Mouse (Mus musculus): Measurements from ENCODE around the gene E2f1. TPM values are rescaled to one million over a fixed set of nuclear protein-coding genes. Genes with fewer than 3 reads are reported as not detected.

E2f1 gene
- 10.9 and 11.7 TPM in 2 replicates for polyA plus RNA-seq (2012; rRNA removed)

DNA sequence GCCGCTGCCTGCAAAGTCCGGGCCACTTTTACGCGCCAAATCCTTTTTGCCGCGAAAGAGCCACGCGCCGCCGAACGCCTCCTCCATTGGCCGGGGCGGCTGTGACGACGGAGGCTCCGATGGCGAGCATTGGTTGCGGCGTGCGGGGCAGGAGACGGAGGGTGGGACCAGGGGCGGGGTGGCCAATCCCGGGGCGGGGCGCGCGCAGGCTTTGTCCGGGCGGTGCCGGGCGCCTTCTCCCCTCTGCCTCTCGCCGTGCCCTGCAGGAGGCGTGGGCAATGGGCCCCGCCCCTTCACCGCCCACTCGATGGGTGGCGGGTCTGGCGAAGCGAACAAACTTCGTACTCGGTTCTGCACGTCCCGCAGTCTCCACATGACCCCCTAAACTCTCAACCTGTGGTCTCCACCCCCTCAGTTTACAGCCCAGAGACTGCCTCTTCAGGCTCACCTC lies at the start of gene E2f1:
TSS of gene E2f1 (minus strand) at position 57 of the 451 bp plus-strand sequence.
- DNase-seq (ENCODE audit: extremely low spot score in 1 of 2, low spot score in 1 of 2): peak; percentile 87 to 92

DNA sequence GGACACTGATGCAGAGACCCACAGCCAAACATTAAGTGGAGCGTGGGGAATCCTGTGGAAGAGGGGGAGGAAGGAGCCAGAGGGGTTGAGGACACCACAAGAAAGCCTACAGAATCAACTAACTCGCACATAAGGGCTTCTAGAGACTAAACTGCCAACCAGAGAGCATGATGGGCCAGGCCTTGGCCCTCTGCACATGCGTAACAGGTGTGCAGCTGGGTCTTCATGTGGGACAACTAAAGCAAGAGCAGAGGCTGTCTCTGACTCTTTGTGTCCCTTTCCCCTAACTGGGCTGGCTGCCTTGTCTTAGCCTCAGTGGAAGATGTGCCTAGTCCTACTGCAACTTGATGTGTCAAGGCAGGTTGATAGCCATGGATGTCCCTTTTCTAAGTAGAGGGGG lies 47.4 kb upstream of the E2f1 start:
- DNase-seq (ENCODE audit: extremely low spot score in 1 of 2, low spot score in 1 of 2): no peak

DNA sequence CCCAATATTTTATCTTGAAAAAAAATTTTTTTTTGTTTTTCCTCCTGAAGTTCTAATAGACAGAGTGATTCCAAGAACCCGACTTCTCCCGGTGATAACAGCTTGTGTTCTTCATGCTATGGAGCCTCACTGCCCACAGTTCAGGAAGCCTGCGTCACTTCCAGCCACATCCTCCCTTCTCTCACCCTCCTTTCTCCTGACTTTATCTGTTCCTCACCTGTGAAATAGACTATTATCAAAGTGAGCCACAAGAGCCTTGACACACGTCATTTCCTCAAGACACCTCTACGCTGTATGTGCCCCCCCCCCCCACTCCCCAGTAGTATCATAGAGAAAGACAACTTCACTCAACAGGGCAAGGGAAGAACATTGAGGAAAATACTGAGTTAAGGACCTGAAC lies 46.0 kb upstream of the E2f1 start:
- DNase-seq (ENCODE audit: extremely low spot score in 1 of 2, low spot score in 1 of 2): no peak

DNA sequence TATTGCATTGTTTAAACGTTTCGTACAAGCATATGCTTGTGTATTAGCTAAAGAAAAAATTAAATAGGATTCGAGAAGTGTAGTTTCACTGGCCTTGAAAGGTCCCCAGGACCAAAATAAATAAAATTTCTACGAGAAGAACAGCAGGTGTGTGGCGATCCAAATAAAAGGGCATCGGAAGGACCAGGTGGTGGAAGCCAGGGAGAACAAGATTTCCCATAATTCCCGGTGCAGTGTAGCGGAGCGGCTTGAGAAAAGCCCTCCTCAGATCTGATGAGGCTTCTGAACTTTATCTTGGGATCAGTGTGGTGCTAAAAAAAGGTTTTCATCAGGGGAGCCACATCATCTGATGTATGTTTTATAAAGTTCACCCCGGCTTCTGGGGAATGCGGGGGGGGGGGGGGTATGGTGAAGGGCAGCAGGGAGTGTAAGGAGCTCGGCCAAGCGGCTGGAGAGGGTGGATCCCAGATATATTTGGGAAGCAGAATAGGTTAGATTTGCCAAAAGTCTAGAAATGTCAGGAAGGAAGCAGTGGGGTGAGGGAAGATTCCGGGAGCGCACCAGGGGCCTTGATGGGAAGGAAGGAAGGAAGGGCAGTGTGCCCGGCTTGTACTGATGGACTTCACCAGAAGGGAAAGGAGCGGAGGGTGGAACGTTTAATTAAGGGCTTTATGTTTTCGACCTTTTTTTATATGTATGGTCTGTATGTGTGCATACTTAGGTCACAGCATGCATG lies 45.3 kb upstream of the E2f1 start:
- DNase-seq (ENCODE audit: extremely low spot score in 1 of 2, low spot score in 1 of 2): no peak

DNA sequence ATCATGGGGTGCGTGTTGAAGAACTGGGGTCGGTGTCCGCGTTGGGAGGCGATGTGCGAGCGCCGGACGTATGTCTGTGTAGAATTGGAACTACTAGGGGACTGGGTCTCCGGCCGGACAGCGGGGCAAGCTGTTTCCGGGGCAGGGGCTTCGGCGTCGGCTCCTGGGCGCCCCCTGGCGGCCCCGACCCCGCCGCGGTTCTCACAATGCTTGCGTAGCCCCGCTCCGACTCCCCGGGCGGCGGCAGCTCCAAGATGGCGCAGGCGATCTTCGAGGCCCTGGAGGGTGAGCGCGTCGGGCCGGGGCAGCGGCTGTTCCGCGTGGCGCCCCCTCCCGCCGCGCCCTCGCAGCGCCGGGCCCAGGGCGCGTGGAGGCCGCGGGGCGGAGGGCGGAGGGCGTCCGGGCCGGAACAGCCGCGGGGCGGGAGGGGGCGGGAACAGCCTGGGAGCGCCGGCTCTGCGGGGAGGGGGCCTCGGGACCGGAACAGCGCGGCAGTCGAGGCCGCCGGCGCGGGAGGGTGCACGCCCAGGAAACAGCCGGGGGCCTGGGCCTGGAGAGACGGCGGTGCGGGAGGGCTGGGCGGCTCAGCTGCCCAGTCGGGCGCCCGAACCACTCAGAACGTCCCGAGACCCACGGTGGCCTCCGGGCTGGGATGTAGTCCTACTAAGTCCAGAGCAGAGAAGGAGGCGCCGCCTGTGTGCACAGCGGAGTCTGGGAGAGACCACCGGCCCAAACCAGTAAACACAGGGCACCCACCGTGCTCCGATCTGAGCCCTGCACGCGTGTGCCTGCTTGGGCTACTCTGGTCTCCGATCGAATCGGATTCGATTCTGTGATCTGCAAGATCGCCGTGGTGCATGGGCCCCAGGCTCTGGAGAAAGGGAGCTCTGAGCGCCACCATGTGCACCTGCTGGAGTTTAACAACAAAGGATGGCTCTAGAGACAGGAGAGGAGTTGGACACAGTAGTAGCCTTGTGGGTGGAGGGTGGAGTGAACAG lies 43.7 kb upstream of the E2f1 start, which contains the start of the genes Zfp341 and 4930519P11Rik:
TSS of gene Zfp341 (plus strand) at position 180 of the 998 bp plus-strand sequence.
TSS of gene 4930519P11Rik (minus strand) at position 320 of the 998 bp plus-strand sequence.
- DNase-seq (ENCODE audit: extremely low spot score in 1 of 2, low spot score in 1 of 2): peak; percentile 76 to 89

DNA sequence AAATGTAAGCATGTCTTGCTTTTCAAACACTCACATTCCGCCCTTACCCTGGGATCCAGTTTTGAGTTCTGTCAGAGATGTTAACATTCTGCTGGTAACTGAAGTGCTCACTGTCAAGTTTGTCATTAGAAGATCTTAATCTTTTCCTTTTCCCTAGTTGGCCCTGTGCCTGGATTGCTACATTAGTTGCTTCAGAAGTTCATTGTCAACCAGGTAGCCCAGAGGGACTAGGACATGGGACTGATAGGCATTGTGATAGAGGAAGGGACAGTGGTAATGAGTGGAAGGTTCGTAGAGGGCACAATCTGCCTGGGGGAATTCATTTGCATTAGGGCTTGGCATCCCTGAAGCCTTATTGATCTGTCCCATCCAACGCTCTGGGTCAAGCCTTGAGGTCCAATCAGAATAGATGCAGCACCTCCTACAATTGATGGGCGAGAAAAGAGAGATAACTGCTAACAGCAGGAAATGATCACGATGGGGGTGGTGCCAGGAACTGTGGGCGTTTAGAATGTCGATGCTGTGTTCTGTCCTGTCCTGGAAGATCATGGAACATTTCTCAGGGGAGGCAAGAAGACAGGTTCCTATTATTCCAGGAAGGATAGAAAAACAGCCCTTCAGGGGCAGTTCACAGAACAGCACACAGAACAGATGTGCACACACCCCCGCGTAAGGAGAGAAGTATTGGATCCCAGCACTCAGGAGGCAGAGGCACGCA lies 39.5 kb upstream of the E2f1 start:
- DNase-seq (ENCODE audit: extremely low spot score in 1 of 2, low spot score in 1 of 2): no peak

DNA sequence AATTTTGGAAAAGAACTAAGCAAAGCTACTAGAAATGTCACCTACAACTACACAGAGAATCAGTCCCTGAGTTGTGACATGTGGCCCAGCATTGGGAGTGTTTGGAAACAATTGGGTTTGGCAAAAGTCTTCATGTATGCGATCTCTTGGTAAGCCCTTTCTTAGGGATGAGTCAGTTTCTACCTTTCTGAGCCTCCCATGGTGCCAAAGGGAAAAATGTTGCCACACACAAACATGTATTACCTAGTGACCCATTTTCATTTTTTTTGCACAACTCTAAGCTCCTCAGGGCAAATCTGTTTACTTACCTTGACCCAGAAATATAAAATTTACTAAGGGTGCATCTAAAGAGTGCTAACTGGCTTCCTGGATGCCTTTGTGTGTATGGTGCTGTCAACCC lies 37.3 kb upstream of the E2f1 start:
- DNase-seq (ENCODE audit: extremely low spot score in 1 of 2, low spot score in 1 of 2): no peak

DNA sequence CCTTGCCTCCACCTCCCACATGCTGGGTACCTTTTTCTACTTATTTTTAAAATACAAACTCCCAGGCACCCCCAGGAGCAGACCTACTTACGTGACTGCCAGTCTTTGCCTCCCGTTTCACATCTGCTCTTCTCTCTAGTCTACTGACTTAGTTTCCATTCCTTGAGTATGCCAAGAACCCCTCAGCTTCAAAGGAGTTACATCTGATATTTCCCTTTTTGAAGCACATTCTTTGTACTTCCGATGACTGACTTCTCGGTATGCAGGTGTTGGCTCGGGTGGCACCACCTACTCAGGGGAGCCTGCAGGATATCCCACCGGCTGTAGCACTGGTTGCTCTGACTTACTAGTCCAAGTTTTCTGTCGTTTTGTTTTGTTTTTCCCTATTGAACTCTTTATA lies 34.5 kb upstream of the E2f1 start:
- DNase-seq (ENCODE audit: extremely low spot score in 1 of 2, low spot score in 1 of 2): no peak

DNA sequence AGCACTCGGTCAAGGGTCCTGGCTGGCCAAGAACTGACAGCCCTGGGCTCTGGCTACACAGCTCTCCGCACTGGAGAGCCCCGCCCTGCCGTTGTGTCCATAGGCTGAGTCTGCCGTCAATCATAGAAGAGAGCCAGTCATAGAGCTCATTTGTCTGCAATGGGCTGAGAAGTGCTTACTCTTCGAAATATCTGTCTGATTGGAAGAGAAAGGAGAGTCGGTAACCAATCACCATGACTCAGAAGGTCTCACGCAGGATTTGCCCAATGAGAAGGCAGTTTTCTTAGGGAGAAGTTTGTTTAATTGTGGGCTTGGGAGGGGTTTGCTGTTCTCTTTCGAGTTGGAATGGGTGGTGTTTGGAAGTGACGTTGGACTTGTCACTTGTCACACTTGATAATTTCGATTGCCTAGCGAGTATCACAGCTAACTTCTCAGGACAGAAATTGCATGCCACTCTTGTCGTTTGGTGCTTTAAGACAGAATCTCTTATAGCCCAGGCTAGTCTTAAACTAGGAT lies 34.0 kb upstream of the E2f1 start, which contains the start of gene Pxmp4:
TSS of gene Pxmp4 (minus strand) at position 71 of the 516 bp plus-strand sequence.
- DNase-seq (ENCODE audit: extremely low spot score in 1 of 2, low spot score in 1 of 2): peak; percentile 99 to 100

DNA sequence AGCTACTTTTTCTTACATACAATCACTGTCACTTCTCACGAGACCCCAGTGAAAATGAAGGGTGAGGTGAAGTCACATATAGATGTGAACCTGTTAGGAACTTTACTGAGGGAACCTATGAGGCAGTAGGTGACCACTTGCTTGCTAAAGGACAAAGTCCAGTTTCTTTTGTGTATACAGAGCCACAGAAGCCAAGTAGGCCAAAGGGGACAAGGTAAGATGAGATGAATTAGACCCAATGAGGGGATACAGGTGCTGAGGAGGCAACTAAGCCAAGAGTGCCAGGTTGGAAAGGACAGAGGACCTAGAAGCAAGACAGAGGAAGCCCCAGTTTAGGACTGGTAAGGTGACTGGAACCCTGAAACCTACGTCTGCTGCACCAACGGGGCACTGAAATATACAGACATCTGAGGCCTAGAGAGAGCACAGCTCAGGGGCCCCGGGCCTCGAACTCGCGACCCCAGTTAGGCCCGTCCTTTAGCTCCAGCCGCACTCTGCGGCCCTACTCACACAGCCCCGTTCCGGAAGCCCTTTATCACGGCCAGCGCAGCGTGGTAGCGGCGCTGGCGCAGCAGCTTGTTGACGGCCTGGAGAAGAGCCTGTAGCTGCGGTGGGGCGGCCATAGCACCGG lies 33.4 kb upstream of the E2f1 start:
- no peak for DNase-seq (ENCODE audit: extremely low spot score in 1 of 2, low spot score in 1 of 2)

DNA sequence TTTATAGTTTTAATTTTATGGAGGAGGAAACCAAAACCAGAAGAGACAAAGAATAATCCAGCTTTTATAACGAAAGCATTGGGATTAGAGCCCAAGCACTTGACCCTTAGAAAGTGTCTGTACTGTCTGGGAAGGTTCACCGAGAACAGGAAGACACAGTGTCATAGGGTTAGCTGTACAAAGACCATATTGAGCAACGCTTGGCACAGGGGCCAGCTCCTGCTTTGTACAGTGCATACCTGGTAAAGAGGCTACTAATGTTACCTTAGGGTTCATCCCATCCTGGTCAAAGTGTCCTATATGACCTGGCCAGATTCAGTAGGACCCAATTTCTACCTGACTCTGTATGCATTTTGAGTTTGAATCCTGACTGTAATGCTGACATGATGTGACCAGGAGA lies 31.6 kb upstream of the E2f1 start:
- DNase-seq (ENCODE audit: extremely low spot score in 1 of 2, low spot score in 1 of 2): no peak

DNA sequence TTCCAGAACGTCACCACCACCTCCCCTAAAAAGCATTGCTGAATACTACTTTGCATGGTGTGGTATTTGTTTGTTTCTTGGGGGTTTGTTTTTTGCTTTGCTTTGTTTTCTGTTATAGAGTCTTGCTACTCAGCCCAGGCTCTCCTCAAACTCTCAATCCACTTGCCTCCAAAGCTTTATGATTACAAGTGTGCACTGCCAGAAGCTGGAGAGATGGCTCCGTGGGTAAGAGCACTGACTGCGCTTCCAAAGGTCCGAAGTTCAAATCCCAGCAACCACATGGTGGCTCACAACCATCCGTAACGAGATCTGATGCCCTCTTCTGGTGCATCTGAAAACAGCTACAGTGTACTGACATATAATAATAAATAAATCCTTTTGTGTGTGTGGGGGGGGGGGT lies 30.9 kb upstream of the E2f1 start:
- no peak for DNase-seq (ENCODE audit: extremely low spot score in 1 of 2, low spot score in 1 of 2)

DNA sequence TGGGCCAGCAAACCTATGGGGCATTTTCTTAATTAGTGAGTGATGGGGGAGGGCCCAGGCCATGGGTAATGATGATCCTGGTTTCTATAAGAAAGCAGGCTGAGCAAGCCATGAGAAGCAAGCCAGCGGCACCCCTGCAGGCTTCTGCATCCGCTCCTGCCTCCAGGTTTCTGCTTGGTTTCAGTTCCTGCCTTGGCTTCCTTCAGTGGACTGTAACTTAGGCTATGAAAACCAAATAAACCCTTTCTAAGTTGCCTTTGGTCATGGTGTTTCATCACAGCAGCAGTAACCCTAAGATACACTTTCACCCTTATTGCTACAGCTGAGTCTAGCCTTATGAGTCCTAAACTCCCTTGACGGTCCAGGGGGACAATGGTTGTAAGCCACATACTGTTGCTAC lies 27.7 kb upstream of the E2f1 start:
- no peak for DNase-seq (ENCODE audit: extremely low spot score in 1 of 2, low spot score in 1 of 2)

DNA sequence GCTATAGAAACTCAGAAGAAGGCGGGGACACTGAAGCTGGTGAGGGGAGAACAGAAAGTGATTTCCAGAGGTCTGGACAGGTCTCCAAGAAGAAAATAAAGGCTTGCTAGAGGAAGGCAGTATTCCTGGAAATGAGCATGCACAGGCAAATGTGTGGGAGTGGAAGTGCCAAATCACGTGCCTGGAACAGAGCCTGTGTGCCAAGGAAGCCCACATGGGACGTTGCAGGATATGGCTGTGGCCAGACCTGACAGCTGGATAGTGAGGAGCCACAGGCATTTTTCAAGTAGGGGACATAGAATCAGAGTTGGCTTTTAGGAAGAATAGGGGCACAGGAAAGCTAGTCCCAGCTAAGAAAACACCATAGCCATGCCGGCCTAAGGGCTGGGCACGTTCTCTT lies 26.1 kb upstream of the E2f1 start:
- DNase-seq (ENCODE audit: extremely low spot score in 1 of 2, low spot score in 1 of 2): no peak

DNA sequence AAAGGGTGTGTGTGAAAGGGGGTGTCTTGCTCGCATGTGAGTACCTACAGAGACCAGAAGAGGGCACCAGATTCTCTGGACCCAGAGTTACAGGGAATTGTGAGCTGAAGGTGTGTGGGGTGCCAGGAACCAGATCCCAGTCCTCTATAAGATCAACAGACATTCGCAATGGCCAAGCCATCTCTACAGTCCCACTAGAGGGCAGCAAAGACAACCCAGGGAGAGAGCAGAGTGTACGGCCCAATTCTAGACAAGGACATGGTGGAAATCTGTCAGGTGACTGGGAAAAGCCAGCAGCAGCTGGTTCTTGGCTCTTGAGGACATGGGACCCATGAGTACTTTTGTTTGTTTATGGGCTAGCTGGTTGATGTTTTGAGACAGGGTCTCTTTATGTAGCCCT lies 23.3 kb upstream of the E2f1 start:
- DNase-seq (ENCODE audit: extremely low spot score in 1 of 2, low spot score in 1 of 2): no peak

DNA sequence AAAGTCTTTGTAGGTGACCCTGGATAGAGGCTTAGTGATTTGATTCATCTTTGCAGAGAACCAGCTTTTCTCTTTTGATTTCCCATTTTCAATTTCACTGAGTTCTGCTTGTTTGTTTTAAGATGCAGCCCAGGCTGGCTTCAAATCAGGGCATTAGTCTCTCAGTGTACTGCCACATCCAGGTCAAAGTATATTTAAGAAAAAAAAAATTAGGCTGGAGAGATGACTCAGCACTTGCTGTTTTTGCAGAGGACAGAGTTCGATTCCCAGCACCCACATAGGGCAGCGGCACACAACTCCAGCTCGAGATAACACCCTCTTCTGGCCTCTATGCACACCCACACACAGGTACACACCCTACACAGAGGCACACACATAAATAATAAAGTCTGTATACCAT lies 21.5 kb upstream of the E2f1 start:
- DNase-seq (ENCODE audit: extremely low spot score in 1 of 2, low spot score in 1 of 2): no peak

DNA sequence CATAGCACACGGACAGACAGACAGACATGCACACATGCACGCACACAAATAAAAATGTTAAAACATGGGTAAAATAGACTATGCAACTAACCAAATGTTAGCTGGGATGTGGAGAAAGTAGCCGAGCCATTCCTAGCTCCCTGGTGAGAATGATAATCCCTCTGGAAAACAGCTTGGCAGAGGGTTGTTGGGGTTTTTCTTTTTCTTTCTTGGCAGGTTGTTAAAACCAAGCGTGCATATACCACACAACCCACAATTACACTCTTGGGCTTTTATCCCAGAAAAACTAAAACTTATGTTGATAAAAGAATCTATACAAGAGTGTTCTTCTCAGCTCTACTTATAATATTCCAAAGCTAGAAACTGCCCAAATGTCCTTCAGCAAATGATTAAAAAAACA lies 19.4 kb upstream of the E2f1 start:
- DNase-seq (ENCODE audit: extremely low spot score in 1 of 2, low spot score in 1 of 2): peak in 1 of 2 experiments; percentile 63

DNA sequence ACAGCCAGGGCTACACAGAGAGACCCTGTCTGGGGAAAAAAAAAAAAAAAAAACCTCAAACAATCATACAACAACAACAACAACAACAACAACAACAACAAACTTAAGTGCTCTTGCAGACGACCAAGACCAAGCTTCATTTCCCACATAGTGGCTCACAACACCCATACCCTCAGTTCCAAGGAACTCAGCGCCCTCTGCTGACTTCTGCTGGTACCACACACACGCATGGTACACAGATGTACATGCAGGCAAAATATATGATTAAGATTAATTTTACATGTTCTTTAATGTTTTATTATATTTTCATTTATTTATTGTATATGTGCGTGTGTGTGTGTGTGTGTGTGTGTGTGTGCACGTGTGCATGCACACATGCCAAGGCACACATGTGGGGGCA lies 16.7 kb upstream of the E2f1 start:
- peak in 1 of 2 experiments; percentile 47 for DNase-seq (ENCODE audit: extremely low spot score in 1 of 2, low spot score in 1 of 2)

DNA sequence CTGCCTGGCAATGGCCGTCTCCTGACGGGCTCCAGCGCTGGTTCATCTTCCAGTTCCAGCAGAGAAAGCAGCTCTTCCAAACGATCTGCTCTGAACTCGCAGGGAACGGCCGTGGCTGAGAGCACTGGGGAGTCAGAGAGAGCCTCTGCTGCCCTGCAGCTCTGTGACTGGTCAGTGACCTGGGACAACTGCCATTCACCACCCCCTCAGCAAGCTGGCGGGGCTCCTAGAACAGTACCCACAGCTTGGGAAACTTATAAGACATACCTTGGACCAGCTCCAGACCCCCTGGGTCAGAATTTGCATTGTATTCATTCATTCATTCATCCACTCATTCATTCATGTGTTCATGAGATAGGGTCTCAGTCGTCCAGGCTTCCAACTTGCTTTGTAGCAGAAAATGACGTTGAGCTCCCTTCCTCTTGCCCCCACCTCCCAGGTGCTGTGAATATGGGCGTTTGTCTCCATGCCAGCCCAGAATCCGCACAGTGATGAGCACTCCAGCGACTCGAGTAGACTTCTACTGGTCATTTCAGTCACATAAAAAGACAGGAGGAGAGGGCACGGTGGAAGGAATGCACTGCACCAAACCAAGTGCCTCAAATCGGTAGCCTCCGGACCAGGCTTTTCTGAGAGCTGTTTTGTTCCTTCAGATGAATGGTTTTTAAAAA lies 15.4 kb upstream of the E2f1 start:
- DNase-seq (ENCODE audit: extremely low spot score in 1 of 2, low spot score in 1 of 2): no peak

Measured in frontal cortex, adult 2 months (tissue).